Mouse (Mus musculus): ENCODE results near the gene Oxa1l. TPM values are rescaled to one million over a fixed set of nuclear protein-coding genes. Genes with fewer than 3 reads are reported as not detected.
A peak's percentile ranks its signal among the peaks of the same experiment; 100 is the strongest.

Gene Oxa1l
- 28.0 and 28.6 TPM in 2 replicates for polyA plus RNA-seq (2012; rRNA removed)

DNA sequence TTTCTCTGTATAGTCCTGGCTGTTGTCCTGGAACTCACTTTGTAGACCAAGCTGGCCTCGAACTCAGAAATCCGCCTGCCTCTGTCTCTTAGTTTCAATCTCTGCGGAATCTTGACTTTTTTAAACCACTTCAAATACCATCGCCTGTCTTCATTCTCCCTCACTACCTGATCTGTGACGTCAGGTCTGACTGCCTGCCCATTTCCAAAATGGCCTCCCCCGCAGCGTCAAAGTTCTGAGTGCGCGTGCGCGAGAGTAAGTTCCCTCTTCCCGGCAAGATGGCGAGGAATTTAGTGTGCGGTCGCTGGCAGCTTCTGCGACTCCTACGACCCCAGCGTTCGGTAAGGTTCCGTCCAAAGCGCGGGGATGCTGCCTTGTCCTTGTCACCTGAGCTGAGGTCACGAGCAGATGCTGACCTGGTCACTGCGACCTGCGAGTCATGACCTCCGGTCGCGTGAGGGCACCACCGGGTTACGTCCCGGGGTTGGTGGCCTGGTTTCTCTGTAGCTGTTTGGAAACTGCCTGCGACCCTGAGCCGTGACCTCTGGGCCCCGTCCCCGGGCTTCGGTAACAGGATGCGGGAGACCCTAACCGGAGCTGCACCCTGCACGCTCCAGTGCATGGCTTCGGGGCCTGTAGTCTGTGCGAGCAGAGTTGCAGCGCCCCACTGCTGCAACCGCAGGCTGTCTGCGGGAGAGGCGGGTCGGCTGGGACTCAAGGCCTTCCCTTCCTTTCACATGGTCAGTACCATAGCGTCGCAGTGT is at the start of gene Oxa1l:
TSS of gene Oxa1l (plus strand) at position 258 of the 764 bp plus-strand sequence.
- H3K4me3 ChIP-seq (ENCODE audit: control insufficient read depth, low read depth, low read length), result peak within 1 kb of the TSS; percentile 94

DNA sequence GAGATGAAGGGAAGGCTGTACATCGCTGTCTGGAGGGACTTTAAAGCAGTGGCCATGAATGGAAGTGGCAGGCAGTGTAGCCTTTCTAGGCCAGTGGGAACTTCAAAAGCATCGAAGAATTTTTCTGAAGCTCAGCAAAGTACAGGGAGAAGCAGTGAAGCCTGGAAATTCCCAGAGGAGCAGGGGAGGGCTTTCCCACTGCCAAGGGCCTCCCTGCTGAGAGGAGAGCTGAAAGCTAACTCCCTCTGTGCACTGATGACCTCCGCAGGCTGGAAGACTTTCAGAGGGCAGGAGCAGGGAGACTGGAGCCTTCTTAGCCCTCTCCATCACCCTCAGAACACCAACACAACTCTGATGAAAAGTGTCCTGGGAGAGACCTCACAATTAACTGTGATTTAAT is 48.9 kb upstream of the Oxa1l start:
- no peak for TF ChIP-seq CTCF (IDR thresholded peaks at IDR 0.05; ENCODE audit: control insufficient read depth, insufficient read depth, insufficient replicate concordance, low read depth, low read length)
- TF ChIP-seq POLR2A (IDR thresholded peaks at IDR 0.05; ENCODE audit: control insufficient read depth, low read depth, low read length), result no peak
- H3K4me1 ChIP-seq (ENCODE audit: control insufficient read depth, insufficient read depth, low read length), result no peaks in the 10 kb centered on the region
- H3K4me3 ChIP-seq (ENCODE audit: control insufficient read depth, low read depth, low read length), result no peak overlapping the region
- H3K36me3 ChIP-seq (ENCODE audit: control insufficient read depth, insufficient read depth, low read length), result no peaks in the 10 kb centered on the region
- H3K27me3 ChIP-seq (ENCODE audit: control insufficient read depth, insufficient read depth, low read length), result no peaks in the 10 kb centered on the region
- H3K27ac ChIP-seq (ENCODE audit: control insufficient read depth, insufficient read depth, low read depth, low read length), result no peak overlapping the region

More for the DNA sequence above, at the start of gene Oxa1l:
- no peak for TF ChIP-seq CTCF (IDR thresholded peaks at IDR 0.05; ENCODE audit: control insufficient read depth, insufficient read depth, insufficient replicate concordance, low read depth, low read length)
- peak; percentile 88 for TF ChIP-seq POLR2A (IDR thresholded peaks at IDR 0.05; ENCODE audit: control insufficient read depth, low read depth, low read length)
- H3K27ac ChIP-seq (ENCODE audit: control insufficient read depth, insufficient read depth, low read depth, low read length), result peak within 1 kb of the TSS; percentile 91
- H3K36me3 ChIP-seq (ENCODE audit: control insufficient read depth, insufficient read depth, low read length), result no peaks in the 10 kb centered on the region
- no peaks in the 10 kb centered on the region for H3K4me1 ChIP-seq (ENCODE audit: control insufficient read depth, insufficient read depth, low read length)
- H3K27me3 ChIP-seq (ENCODE audit: control insufficient read depth, insufficient read depth, low read length), result no peaks in the 10 kb centered on the region

- peak overlapping the region; percentile 54 for H3K27ac ChIP-seq (ENCODE audit: control insufficient read depth, insufficient read depth, low read depth, low read length)
- H3K4me1 ChIP-seq (ENCODE audit: control insufficient read depth, insufficient read depth, low read length), result no peaks in the 10 kb centered on the region
- no peaks in the 10 kb centered on the region for H3K36me3 ChIP-seq (ENCODE audit: control insufficient read depth, insufficient read depth, low read length)
- no peaks in the 10 kb centered on the region for H3K27me3 ChIP-seq (ENCODE audit: control insufficient read depth, insufficient read depth, low read length)
- H3K4me3 ChIP-seq (ENCODE audit: control insufficient read depth, low read depth, low read length), result peak overlapping the region; percentile 55
- TF ChIP-seq POLR2A (IDR thresholded peaks at IDR 0.05; ENCODE audit: control insufficient read depth, low read depth, low read length), result no peak
- no peak for TF ChIP-seq CTCF (IDR thresholded peaks at IDR 0.05; ENCODE audit: control insufficient read depth, insufficient read depth, insufficient replicate concordance, low read depth, low read length)
These were observed 38.9 kb upstream of the Oxa1l start for GRCm38 (mm10) chr14:54321556-54322376.

DNA sequence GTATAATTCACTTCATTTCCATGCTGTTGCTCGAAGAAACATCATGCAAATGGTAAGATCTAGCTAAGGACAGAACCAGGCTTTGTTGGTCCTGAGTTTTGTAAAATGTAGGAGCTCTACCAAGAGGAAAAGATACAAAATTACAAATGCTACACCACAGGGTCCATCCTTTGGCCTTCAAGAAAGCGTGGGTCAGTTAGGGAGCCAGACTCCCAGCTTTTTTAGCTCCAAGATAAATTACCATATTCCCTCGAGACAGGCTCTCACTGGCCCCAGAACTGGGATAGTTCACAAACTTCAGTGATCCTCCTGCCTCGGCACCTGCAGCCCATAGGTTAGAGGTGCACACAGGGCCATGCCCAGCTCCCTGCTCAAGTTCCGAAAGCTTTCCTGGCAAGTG is 36.1 kb upstream of the Oxa1l start:
- Histone ChIP-seq H3K36me3 (ENCODE audit: control insufficient read depth, insufficient read depth, low read length) (no peaks in the 10 kb centered on the region), H3K27me3 (ENCODE audit: control insufficient read depth, insufficient read depth, low read length) (no peaks in the 10 kb centered on the region), H3K27ac (ENCODE audit: control insufficient read depth, insufficient read depth, low read depth, low read length) (peak overlapping the region; percentile 12), H3K4me3 (ENCODE audit: control insufficient read depth, low read depth, low read length) (no peak overlapping the region), H3K4me1 (ENCODE audit: control insufficient read depth, insufficient read depth, low read length) (no peaks in the 10 kb centered on the region; the same call in 1 of the 2 replicates)
- no peak for TF ChIP-seq CTCF (IDR thresholded peaks at IDR 0.05; ENCODE audit: control insufficient read depth, insufficient read depth, insufficient replicate concordance, low read depth, low read length)

DNA sequence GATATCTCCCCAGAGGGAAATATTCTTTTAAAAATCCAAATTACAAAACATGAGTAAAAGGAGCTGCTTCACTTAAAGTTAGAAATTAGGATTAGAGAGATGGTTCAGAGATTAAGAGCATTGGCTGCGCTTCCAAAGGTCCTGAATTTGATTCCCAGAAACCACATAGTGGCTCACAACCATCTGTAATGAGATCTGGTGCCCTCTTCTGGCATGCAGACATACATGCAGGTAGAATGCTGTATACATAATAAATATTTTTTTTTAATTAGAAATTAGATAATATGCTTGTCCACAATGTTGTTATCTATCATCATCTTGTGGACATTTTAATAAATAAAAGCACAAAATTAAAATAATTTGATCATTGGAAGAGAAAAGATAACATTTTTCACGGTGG is 32.1 kb upstream of the Oxa1l start:
- Histone ChIP-seq H3K27me3 (ENCODE audit: control insufficient read depth, insufficient read depth, low read length) (no peaks in the 10 kb centered on the region), H3K27ac (ENCODE audit: control insufficient read depth, insufficient read depth, low read depth, low read length) (no peak overlapping the region), H3K36me3 (ENCODE audit: control insufficient read depth, insufficient read depth, low read length) (no peaks in the 10 kb centered on the region), H3K4me1 (ENCODE audit: control insufficient read depth, insufficient read depth, low read length) (no peaks in the 10 kb centered on the region; the same call in 1 of the 2 replicates), H3K4me3 (ENCODE audit: control insufficient read depth, low read depth, low read length) (no peak overlapping the region)
- TF ChIP-seq CTCF (IDR thresholded peaks at IDR 0.05; ENCODE audit: control insufficient read depth, insufficient read depth, insufficient replicate concordance, low read depth, low read length), result no peak
- no peak for TF ChIP-seq POLR2A (IDR thresholded peaks at IDR 0.05; ENCODE audit: control insufficient read depth, low read depth, low read length)

GRCm38 (mm10) chr14:54329201-54329600 is 31.4 kb upstream of the Oxa1l start:
- Histone ChIP-seq H3K27me3 (ENCODE audit: control insufficient read depth, insufficient read depth, low read length) (no peaks in the 10 kb centered on the region), H3K4me3 (ENCODE audit: control insufficient read depth, low read depth, low read length) (peak overlapping the region; percentile 21), H3K27ac (ENCODE audit: control insufficient read depth, insufficient read depth, low read depth, low read length) (no peak overlapping the region), H3K36me3 (ENCODE audit: control insufficient read depth, insufficient read depth, low read length) (no peaks in the 10 kb centered on the region), H3K4me1 (ENCODE audit: control insufficient read depth, insufficient read depth, low read length) (peaks cover 2% of the 10 kb centered on the region)
- TF ChIP-seq CTCF (IDR thresholded peaks at IDR 0.05; ENCODE audit: control insufficient read depth, insufficient read depth, insufficient replicate concordance, low read depth, low read length) (no peak), POLR2A (IDR thresholded peaks at IDR 0.05; ENCODE audit: control insufficient read depth, low read depth, low read length) (no peak)

DNA sequence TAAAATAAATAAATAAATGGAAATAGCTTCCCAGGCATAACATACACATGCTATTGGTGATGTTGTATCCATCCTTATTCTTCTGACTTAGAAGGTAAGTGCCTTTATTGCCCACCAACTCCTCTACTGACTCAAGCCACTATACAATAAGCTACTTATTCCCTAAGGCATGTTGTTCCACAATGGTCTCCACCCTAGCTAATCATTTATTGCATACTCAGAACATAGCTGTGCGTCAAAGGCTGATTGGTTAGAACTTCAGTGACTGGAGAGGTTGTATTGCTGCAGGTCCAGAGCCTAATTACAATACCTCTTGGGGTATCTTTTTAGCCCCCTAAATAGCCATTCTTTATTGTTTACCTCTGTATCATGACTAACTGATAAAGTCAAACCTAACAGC is 29.5 kb upstream of the Oxa1l start:
- TF ChIP-seq POLR2A (IDR thresholded peaks at IDR 0.05; ENCODE audit: control insufficient read depth, low read depth, low read length), result no peak
- TF ChIP-seq CTCF (IDR thresholded peaks at IDR 0.05; ENCODE audit: control insufficient read depth, insufficient read depth, insufficient replicate concordance, low read depth, low read length), result no peak
- no peak overlapping the region for H3K4me3 ChIP-seq (ENCODE audit: control insufficient read depth, low read depth, low read length)
- no peak overlapping the region for H3K27ac ChIP-seq (ENCODE audit: control insufficient read depth, insufficient read depth, low read depth, low read length)
- H3K4me1 ChIP-seq (ENCODE audit: control insufficient read depth, insufficient read depth, low read length), result peaks cover 4% of the 10 kb centered on the region
- no peaks in the 10 kb centered on the region for H3K36me3 ChIP-seq (ENCODE audit: control insufficient read depth, insufficient read depth, low read length)
- H3K27me3 ChIP-seq (ENCODE audit: control insufficient read depth, insufficient read depth, low read length), result no peaks in the 10 kb centered on the region

All from testis, adult 2 months (tissue).